Mouse (Mus musculus) layer of hippocampus, adult 8-10 months (tissue): Measurements from ENCODE around the gene Dtd2. TPM values are rescaled to one million over a fixed set of nuclear protein-coding genes. Genes with fewer than 3 reads are reported as not detected.

Source experiments
- DNase-seq, 2 experiments: peaks; one replicate each; pipeline ENCODE4 v3.0.0; 2022; ENCODE audit warnings: low spot score in 2 of 2
- total RNA-seq, 4 experiments: library from RNA; stranded (reverse); gene quantifications; 2 replicates each; pipeline ENCODE4 v1.2.4; 2022

Dtd2 gene
- total RNA-seq, 4 experiments from 2014 or later, result 8.1 to 12.5 (median 9.5) TPM

DNA sequence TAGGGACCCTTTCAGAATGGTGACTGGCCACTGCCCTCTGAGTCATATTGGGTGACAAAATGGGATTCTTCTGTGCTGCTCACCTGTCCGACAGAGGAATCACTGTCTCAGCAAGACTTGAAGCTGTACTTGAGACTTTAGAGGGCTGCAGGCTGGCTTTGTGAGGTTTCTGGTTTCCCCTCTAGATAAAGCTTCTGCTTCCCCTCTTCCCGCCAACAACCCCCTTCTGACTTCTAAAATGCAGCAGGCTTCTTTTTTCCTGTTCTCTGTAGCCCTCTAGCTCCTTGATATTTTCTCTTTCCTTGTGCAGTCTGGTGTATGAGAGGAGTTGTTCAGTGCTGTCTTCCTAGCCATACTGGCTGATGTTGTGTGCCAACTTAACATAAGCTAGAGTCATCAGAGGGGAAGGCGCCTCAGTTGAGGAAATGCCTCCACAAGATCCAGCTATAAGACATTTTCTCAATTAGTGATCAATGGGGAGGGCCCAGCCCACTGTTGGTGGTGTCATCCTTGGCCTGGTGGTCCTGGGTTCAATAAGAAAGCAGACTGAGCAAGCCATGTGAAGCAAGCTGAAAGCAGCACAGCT lies 21.0 kb downstream of the Dtd2 start:
- DNase-seq, result no peak

DNA sequence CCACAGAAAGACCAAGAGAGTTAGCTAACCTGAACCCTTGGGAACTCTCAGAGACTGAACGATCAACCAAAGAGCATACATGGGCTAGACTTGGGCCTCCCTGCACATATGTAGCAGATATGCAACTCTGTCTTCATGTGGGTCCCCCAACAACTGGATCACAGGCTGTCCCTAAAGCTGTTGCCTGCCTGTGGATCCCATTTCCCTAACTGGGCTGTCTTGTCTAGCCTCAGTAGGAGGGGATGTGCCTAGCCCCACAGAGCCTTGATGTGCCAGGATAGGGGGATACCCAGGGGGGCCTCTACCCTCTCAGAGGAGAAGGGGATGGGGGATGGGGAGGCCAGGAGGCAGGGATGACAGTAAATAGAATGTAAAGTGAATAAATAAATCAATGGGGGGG lies 22.7 kb downstream of the Dtd2 start:
- DNase-seq, result no peak

DNA sequence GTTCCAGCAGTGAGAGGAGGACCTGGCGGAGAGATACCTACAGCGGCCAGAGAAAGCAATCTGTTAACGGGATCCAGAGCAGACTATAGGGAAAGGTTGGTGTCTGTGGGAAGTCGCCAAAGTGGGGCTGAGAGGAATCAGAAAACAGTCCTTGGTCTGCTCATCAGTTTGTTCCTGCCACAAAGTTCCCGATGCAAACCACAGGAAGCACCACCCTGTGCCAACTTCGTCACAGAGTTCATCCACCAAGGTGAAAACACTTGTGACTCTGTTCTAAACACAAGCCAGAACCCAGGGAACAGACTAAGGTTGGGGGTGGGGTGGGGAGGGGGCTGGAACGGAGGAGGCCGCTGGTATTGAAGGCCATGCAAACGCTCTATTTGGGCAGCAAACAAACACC lies 29.8 kb downstream of the Dtd2 start:
- DNase-seq, result no peak

DNA sequence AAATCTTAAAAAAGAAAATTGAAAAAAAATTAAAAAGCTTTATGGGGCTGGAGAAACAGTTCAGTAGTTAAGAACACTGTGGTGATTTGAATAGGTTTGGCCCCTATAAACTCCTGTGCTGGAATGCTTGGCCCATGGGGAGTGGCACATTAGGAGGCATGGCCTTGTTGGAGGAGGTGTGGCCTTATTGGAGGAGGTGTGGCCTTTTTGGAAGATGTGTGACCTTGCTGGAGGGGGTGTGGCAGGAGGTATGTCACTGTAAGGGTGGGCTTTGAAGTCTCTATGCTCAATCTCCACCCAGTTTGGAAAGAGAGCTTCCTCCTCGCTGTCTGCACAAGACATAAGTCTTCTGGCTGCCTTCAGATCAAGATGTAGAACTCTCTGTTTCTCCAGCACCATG lies 31.9 kb downstream of the Dtd2 start:
- DNase-seq, result no peak

DNA sequence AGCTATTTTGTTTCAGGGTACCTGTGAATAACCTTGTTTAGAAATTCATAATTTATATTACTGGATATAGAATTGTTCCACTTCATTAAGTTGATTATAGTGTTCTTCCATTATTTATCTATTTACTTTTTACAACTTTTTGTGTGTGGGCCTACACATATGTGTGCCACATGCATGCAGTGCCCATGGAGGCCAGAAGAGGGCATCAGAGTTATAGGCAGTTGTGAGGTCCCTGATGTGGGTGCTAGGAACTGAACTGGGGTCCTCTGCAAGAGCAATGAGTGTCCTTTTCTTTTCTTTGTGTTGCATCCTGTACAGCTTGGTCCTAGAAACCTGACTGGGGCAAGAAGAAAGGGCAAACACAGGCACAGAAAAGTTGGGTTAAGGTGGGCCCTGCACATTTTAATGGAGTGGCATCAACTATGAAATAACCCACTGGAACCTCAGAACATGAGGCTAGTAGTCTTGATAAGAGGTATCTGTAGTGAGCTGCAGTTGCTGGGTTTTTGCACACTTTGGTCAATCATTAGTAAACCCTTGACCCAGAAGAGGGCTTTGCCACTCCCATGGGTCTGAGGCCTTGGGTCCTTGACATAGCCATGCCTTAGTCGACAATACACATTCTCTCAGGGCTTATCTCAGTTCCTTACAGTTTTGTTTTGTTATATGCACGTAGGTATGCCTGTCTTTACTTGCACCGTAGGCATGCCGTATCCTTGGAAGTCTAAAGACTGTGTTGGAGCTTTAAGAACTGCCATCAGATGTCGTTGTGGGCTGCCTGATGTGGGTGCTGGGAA lies 33.8 kb downstream of the Dtd2 start:
- no peak for DNase-seq

DNA sequence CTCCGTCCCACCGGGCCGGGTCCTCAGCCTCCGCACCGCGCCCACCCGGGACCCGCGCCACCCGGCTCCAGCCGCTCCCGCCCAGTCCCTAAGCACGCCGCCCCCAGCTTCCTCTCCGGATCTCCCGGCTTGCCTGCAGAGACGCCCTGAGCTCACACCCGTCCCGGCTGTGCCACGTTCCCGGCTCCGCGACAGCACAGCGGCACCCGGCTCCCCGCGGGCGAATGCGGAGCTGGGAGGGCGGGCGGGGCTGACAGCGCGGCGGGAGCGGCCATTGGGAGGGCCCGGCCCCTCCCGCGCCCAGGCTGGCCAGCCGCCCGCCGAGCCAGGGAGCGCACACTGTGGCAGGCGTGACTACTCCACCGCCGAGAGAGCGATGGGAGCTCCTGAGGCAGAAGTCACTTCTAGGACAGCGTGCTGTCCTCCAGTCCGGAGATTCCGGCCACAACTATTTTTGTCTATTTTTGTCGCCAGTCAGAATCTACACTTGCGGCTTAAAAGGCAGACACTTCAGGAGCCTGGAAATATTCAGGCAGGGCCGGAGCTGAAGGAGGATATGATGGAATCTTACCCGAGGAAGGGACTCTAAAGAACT lies 35.1 kb downstream of the Dtd2 start, which contains the start of gene Heatr5a:
Gene Heatr5a (minus strand): TSS at position 252 of the 595 bp plus-strand sequence.
- DNase-seq, result peak; percentile 67 to 77

DNA sequence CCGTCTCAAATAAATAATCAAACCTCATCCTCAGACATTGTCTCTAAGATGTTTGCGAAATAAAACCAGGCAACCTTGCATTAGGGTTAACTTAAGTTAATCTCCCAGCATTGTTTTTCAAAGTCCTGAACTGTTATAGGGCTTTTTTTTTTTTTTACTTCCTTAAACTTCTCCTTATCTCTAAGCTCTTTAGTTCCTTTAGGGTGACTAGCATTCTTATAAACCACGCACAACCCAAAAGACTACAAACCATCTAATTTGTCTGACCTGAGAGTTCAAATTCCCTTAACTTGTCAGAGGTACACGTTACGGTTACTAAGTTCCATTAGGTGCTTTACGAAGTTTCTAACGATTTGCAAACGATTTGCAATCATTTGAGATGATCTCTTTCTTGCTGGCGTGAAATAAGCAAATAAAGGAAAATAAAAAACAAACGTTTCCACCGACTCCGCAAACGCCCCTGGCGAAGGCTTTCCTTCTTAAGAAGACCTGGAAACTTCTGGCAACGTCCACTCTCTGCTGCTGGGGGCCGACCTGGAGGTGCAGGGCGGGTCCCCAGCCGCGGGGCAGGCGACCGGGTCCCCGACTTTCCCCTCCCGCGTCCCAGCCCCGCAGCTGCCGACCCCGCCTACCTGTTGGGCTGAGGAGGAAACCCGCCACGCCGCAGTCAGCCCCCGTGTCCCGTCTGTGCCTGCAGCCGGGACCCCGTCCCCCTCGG lies 35.8 kb downstream of the Dtd2 start:
- no peak for DNase-seq

DNA sequence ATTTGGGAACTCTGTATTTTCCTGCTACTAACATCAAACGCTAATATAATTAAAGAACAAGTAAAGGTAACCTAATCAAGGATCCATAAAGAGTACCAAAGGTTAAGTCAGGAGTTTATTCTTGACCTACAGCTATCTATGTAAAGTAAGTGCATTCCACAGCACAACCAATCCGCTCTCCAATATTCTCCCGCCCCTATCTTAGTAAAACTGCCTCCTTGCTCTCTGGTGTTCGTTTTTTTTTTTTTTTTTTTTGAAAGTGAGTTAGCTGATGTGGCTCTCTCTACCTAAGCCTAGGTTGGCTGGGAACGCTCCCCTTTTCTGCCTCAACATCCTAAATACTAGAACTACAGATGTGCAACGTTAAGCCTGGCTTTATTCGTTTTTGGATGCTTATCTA lies 36.4 kb downstream of the Dtd2 start:
- DNase-seq, result no peak

DNA sequence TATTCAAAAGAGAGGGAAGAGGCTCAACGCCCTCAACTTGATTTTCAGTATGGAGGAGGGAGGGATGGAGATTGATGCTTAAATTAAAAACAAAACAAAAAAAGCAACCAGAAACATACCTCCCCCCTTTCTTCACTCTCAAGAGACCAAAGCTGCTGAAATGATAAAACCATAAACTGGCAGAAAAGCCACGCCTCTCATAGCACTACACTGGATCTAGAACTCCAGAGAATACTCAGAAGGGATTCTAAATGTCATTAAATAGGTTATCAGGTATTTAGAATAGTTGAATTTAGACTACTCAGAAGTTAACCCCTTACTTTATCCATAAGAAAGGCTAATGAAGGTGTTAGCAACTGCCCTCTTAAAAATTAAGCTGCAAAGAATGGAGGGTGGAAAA lies 37.2 kb downstream of the Dtd2 start:
- DNase-seq, result no peak

DNA sequence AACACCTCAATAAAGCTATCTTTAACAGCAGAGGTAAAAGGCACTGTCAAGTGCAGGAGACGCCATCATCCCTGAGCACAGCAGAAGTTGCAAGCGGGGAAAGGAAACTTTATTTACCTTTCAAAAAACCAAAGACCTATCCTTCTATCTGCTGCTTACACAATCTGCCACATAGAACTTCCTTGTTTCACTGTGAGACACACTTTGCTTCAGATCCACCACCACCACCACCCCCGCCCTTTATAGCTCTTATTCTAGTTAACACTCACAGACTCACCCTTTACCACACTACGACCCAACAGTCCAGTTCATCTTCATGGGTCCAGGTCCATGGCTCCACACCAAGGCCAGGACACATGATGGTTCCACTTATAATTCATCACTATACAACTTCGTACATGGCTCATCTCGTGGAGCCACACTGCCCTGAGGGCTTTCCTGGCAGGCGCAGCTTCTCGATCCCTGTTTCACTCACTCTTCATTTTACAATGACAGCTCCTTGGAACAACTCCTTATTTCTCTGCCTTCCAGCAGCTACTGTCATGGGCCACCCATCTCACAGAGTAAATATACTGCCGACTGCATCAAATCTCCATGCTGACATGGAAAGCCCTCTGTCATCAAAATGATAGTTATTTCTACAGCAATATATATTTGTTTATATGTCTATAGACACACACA lies 38.2 kb downstream of the Dtd2 start:
- DNase-seq, result no peak

DNA sequence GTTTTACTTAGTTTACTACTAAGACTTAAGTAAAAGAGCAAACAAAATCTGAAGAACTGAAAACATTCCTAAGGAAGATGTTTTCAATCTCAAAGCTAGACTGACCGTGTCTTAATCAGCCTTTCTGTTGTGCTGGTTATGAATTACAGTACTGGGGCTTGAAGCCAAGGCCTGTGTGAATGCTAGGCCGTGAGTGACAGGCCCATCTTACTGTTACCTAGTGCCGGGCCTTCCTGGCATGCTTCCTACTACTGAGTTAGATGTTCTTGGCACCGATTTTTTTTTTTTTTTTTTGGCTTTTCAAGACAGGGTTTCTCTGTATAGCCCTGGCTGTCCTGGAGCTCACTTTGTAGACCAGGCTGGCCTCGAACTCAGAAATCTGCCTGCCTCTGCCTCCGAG lies 48.7 kb downstream of the Dtd2 start:
- no peak for DNase-seq

DNA sequence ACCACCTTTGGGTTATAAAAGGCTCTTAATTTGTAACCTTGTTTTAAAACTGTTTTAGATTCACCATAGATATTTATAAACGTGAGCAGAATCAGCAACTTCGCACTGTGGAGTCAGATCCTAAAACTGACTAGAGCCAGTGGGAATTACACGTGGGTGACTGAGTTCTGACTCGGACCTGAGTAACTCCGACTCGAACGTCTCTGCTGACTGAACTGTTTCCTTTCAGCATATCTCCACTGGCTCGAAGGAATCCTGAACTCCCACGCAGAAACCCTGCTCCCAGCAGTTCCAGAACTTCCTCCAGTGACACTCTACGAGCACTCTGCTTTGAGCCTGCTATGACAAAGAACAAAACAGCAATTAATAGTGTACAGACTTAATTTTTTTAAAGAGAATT lies 54.0 kb downstream of the Dtd2 start:
- DNase-seq, result no peak

DNA sequence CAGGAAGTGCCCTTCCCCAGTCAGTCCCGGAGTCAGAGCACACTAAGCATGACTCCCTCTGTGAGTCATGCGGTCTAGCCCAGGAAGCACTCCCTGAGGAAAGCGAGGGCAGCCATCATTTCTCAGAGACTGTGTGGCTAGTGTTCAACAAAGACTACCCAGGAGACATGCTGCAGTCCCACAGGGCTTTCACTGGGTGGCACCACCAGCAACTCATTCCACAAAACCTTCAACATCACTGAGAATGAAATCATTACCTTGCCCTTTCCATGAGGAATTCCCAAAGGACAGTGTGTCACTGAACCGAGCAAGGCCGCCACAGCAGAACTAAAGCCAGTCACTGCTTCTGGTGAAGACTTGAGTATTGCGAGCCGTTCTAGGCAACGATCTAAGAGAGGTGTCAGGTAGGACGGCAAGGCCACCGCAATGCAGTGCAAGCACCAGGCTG lies 58.8 kb downstream of the Dtd2 start:
- no peak for DNase-seq

DNA sequence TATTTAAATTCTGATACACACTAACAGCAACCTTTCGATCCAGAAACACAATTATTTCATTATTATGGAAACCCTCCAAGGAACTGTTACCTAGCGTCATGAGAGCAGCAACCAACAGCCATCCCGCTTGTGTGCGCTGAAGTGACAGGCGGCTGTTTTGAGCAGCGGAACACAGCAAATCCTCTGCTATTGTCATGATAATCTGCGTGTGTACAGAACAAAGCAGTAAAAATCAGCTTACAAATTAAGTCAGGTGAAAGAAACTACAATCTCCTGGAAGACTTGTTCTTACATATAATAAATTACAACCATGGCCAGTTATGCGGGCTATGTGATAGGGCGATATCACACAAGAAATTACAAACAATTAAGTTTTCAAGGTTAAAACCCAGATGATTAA lies 61.0 kb downstream of the Dtd2 start:
- DNase-seq, result no peak

DNA sequence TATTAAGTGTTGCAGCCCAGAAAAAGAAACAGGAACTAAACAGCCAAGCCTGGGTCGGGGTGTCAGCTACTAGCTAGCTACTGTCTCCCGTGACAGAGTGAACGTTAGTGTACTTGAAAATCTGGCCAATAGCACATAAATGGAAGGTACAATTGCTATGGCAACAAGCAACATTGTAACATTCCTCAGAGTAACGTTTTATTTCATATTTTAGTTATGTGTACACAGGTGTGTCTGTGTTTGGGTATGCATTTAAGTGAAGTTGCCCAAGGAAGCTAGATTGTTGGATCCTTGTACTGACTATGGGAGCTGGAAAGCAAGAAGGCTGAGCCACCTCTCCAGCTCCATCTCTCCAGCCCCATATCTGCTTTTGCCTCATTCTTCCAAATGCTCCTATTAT lies 66.5 kb downstream of the Dtd2 start:
- DNase-seq, result no peak

Other genes with a start within 250 kb of the Dtd2 start
- 10 to 100 TPM; 76.0 to 86.8 (median 83.3) TPM for gene Hectd1, start 177.0 kb downstream of the Dtd2 start, total RNA-seq
- gene Heatr5a, start 35.2 kb downstream of the Dtd2 start, total RNA-seq, result 10 to 100 TPM in 3 of 4 experiments, 1 to 10 TPM in 1; 8.0 to 12.4 (median 11.2) TPM
- gene Gpr33, start 21.6 kb upstream of the Dtd2 start, total RNA-seq, result not detected
- 1 to 10 TPM; 4.0 to 5.1 (median 4.9) TPM for gene Nubpl, start 91.2 kb upstream of the Dtd2 start, total RNA-seq